Mouse (Mus musculus) adrenal gland, postnatal 36 days (tissue): ENCODE measurements around the gene Olfr378. TPM values are rescaled to one million over a fixed set of nuclear protein-coding genes. Genes with fewer than 3 reads are reported as not detected.

Experiments used
- DNase-seq, 2 experiments: peaks; one replicate each; pipeline ENCODE4 v3.0.0; 2021; ENCODE audit warnings: mixed read lengths in 1 of 2
- long read RNA-seq, 2 experiments: library from polyadenylated mRNA; stranded (forward); transcript quantifications; one replicate each; pipeline ENCODE4 v2.0.0; 2021; ENCODE audit warnings: borderline sequencing depth in 2 of 2
- total RNA-seq, 2 experiments: library from RNA; stranded (reverse); gene quantifications; 2 replicates each; pipeline ENCODE4 v1.2.3; 2021

Gene Olfr378
- total RNA-seq: not detected
- long read RNA-seq, experiment 1: 0 reads
- long read RNA-seq, experiment 2: 0 reads

DNA sequence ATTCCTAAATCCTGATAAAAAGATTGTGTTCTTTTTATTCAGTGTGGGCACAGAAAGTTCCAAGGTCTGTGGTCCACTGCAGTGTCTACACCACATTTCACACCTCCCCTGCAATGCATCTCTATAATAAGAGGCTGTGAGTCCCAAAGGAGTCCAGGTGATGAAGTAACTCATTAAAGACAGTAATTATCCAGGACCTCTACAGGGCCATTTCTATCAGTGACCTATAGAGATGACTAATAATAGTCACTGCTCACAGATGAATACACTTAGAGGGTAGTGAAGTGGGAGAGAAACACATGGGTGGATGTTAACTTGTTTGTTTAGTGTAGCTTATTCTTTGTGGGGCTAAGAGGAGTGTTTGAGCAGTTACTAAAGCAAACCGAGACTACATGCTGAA lies at the start of gene Olfr378:
Gene Olfr378 (minus strand): TSS at position 101 of the 400 bp plus-strand sequence.
- no peak for DNase-seq

DNA sequence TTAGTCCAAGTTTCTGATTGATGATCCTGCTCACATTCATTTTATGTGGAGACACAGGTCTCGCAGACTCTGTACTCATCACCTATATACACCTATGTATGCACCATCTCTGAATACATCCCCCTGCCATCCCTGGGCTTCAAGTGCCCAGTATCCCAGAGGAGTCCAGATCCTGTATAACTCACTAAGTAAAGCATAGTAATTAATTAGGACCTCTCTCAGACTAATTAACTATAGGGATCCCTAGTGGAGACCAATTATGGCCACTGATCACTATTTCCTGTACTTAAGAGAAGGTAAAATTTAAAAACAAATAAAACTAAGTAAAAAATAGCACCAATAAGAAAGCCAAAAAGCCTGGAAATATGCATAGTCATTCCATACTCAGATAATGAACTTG lies 29.1 kb upstream of the Olfr378 start, which contains the start of gene Olfr380:
Gene Olfr380 (minus strand): TSS at position 101 of the 400 bp plus-strand sequence.
- no peak for DNase-seq

DNA sequence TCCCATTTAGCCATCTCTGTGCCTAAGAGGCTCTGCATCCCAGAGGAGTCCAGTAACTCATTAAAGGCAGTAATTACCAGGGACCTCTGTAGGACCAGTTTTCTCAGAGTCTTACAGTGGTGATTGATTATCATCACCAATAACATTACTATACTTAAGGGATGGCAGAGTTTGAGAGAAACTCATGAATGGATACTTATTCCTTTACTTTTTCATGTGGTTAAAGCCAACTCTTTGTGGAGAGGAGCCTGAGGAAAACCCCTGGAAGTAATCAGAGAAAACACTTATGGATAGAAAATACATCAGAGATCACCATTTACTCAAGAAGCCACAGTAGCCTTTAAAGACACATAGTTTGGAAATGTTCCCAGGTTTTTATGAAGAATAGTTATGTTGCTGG lies 28.8 kb downstream of the Olfr378 start, which contains the start of gene Olfr1:
Gene Olfr1 (minus strand): TSS at position 101 of the 400 bp plus-strand sequence.
- no peak for DNase-seq

DNA sequence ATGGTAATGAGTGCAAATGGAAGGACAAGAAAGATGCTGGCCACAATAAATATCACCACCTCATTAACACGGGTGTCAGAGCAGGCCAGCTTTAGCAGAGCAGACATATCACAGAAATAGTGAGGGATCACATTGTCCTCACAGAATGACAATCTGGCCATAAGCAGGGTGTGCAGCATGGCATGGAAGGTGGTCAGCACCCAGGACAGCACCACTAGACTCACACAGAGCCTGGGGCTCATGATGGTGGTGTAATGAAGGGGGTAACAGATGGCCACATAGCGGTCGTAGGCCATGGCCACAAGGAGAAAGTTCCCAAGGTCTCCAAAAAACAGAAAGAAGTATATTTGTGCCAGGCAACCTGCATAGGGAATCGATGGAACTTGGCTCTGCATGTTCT lies 32.9 kb downstream of the Olfr378 start:
- peak in 1 of 2 experiments; percentile 2 for DNase-seq

Other genes starting within 250 kb of the Olfr378 start
- gene Ctns, start 229.4 kb downstream of the Olfr378 start, total RNA-seq: 10 to 100 TPM; 14.3 to 16.8 TPM
- 10 to 100 TPM in 1 of 2 experiments, 1 to 10 TPM in 1; 8.8 to 13.2 TPM for gene Shpk, start 229.0 kb downstream of the Olfr378 start, total RNA-seq
- under 1 TPM; 0.13 to 0.36 TPM for gene Trpv1, start 194.2 kb downstream of the Olfr378 start, total RNA-seq
- under 1 TPM; 0.07 to 0.20 TPM for gene Trpv3, start 161.1 kb downstream of the Olfr378 start, total RNA-seq
- gene Aspa, start 98.9 kb downstream of the Olfr378 start, total RNA-seq: 10 to 100 TPM; 10.5 to 10.8 TPM
- not detected for gene Gm49340, start 98.7 kb downstream of the Olfr378 start, total RNA-seq
- gene Spata22, start 98.7 kb downstream of the Olfr378 start, total RNA-seq: 1 to 10 TPM; 1.0 to 1.1 TPM
- gene Olfr20, start 77.7 kb downstream of the Olfr378 start, total RNA-seq: under 1 TPM in 1 of 2 experiments, not detected in 1; 0.26 TPM
- not detected for gene Olfr376, start 57.2 kb downstream of the Olfr378 start, total RNA-seq
- not detected for gene Olfr1, start 28.9 kb downstream of the Olfr378 start, total RNA-seq
- not detected for gene Olfr380, start 29.0 kb upstream of the Olfr378 start, total RNA-seq
- not detected for gene Olfr381, start 63.1 kb upstream of the Olfr378 start, total RNA-seq
- not detected for gene Olfr382, start 88.7 kb upstream of the Olfr378 start, total RNA-seq
- not detected for gene Olfr385, start 164.5 kb upstream of the Olfr378 start, total RNA-seq
- gene Olfr384, start 170.1 kb upstream of the Olfr378 start, total RNA-seq: not detected